Mouse (Mus musculus): ENCODE data around the gene Tmod4.

Gene Tmod4

DNA sequence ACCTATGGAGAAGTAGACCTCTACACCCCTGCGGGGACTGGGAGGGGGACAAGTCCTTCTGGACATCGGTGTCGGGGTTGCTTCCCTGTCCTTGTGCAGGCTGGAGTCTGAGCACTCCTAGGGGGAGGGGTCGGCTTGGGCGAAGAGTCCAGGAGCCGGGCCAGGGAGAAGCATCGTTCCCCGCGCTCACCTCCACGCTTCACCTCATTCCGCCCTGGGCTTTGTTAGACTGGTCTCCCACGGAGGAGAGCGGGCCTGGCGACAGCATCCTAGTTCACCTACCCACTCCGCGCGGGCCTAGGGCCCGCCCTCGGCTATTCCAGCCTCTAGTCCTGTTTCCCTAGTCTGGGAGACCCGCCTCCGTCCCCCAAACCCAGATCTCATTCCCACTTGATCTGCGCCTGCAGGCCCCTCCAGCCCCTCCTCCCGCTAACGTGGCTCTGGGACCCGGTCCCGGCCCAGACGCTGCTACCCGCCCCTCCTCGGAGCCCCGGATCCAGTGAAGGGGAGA, 36.8 kb downstream of the Tmod4 start:
- TF ChIP-seq GATA4 (IDR thresholded peaks at IDR 0.05; ENCODE audit: insufficient replicate concordance, low read length) = no peak

GRCm38 (mm10) chr3:95161618-95162344, 37.5 kb downstream of the Tmod4 start:
- TF ChIP-seq GATA4 (IDR thresholded peaks at IDR 0.05; ENCODE audit: insufficient replicate concordance, low read length) = no peak

DNA sequence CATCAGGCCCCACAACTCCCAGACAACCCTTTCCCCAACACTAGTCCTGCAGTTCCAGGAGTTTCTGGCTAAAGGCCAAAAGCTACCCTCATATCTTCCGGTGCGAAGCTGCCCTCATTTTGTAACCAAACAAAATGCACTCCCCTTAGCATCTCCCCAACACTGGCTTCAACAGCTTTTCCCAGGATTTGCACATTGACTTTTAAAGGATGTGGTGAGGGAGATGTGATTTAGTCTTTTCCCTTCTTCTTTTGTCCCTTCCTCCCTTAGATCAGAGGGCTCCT, 38.0 kb downstream of the Tmod4 start:
- TF ChIP-seq GATA4 (IDR thresholded peaks at IDR 0.05; ENCODE audit: insufficient replicate concordance, low read length) = no peak

DNA sequence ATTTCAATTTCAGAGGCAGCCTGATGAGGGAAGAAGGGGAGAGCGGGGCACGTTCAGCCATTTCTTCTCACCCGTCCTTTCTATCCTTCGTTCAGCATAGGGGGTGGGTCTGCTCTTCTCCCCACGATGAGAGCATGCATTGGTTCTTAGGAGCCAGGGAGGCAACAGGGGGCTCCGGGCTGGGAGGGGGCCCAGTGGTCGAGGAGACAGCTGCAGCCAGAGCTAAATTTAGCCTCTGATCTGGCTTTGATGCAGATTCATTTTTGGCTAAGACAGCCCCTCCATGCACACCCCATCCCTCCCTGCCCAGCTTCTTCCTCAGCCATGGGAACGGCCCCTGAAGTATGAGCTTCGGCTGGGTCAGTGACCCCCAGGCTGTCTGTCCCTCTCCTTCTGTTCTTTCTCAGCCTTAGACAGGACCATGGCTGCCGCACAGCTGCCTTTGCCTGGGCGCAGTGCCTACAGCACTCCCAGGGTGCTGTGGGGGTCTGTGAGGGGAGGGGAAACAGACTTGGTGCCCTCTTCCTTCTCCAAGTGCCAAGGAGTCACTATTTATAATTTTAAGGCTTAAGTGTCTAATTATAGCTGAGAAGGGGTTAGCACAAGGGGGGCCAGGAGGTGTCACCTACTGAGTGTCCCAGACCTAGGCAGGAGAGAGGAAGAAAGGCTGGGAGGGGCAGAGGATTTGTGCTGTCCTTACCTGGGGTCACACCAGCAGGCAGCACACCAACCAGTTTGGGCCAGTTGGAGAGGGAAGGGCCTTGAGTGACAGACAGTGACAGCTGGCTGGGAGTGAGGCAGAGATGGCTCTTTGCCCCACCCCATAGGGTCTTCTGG, 39.4 kb downstream of the Tmod4 start:
- no peak for TF ChIP-seq GATA4 (IDR thresholded peaks at IDR 0.05; ENCODE audit: insufficient replicate concordance, low read length)

DNA sequence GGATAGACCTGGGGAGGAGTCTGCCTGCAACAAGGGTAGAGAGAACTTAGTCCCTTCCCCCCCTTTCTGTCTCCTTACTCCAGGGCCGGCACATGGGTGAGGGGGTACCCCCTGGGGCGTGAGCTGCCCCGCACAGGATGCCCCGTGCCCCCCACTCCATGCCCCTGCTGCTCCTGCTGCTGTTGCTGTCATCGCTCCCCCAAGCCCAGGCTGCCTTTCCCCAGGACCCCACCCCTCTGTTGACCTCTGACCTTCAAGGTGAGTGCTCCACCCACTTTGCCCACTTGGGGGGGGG, 39.9 kb downstream of the Tmod4 start:
- TF ChIP-seq GATA4 (IDR thresholded peaks at IDR 0.05; ENCODE audit: insufficient replicate concordance, low read length) = no peak

GRCm38 (mm10) chr3:95164840-95165239, 40.6 kb downstream of the Tmod4 start:
- no peak for TF ChIP-seq GATA4 (IDR thresholded peaks at IDR 0.05; ENCODE audit: insufficient replicate concordance, low read length)

DNA sequence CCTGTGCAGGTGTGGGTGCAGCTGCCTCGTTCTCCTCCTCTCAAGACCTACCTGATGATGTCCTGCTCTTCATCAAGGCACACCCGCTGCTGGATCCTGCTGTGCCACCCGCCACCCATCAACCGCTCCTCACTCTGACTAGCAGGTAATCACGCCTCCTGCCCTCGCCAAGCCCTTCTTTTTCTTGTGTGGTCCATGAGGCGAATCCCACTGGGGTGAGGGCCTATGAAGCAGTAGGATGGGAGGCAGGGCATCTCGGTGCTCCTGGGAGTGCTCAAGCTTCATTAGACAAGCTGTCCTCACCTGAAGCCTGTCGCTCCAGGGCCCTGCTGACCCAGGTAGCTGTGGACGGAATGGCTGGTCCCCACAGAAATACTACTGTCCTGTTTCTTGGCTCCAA, 45.7 kb downstream of the Tmod4 start:
- TF ChIP-seq GATA4 (IDR thresholded peaks at IDR 0.05; ENCODE audit: insufficient replicate concordance, low read length) = no peak

DNA sequence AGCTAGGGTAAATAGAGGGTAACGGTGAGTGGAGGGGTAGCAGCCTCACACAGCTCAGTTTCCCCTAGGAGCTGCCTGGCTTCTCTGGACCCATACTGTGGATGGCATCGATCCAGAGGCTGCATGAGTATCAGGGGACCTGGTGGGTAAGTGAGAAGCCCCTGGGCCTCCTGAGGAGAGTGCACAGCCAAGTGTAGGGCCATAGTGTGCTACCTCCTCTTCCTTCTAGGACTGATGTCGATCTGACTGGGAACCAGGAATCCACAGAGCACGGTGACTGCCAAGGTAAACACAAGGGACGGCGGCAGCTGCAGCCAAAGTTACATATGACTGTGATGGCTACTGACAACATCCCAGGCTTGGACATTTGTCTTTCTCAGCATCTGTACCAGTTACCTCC, 46.8 kb downstream of the Tmod4 start:
- TF ChIP-seq GATA4 (IDR thresholded peaks at IDR 0.05; ENCODE audit: insufficient replicate concordance, low read length) = no peak

GRCm38 (mm10) chr3:95172526-95173255, 48.4 kb downstream of the Tmod4 start:
- no peak for TF ChIP-seq GATA4 (IDR thresholded peaks at IDR 0.05; ENCODE audit: insufficient replicate concordance, low read length)

- TF ChIP-seq GATA4 (IDR thresholded peaks at IDR 0.05; ENCODE audit: insufficient replicate concordance, low read length) = no peak
Observed at GRCm38 (mm10) chr3:95173256-95173949, 49.1 kb downstream of the Tmod4 start.

DNA sequence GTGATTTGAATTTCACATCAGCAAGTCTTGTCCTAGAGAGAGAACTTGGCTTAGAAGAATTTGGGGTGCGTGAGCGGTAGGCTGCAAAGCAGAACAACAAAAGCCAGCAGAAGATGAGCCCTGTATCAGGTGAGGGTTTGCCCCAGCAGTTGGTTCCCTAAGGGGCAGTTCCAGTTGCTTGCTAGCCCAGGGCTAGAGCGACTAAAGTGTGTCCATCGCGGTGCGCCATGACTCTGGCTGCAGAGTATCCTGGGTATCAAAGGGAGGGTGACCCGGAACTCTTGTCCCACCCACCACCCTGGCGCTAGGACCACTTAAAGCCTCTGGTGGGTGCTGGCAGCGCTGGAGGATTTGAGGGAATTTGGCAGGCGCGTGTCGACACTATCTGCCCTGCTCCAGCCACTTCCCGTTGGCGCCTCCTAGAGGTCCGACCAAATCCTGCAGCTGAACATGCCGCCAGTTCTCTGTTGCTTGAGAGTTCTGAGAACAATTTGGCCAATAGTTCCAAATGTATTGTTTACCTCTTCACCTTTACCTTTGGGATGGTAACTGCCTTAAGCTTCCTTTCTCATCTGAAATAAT, 49.8 kb downstream of the Tmod4 start:
- TF ChIP-seq GATA4 (IDR thresholded peaks at IDR 0.05; ENCODE audit: insufficient replicate concordance, low read length) = peak; percentile 63; the same call in 1 of the 2 replicates

DNA sequence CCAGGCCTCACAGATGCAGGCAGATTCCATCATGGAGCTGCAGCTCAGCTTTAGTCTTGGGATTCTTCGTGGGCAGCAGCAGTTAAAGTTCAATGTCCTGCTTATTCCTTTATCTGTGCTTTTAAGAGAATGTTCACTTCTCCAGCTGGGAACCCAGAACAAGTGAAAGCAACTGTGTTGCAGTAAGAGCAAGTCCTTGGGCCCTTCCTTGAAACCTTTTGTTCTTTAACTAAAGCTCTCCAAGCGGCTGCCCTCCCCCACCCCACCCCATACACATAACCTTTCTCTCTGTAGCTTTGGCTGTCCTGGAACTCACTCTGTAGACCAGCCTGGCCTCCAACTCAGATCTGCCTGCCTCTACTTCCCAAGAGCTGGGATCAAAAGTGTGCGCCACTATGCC, 52.2 kb downstream of the Tmod4 start:
- TF ChIP-seq GATA4 (IDR thresholded peaks at IDR 0.05; ENCODE audit: insufficient replicate concordance, low read length) = no peak

DNA sequence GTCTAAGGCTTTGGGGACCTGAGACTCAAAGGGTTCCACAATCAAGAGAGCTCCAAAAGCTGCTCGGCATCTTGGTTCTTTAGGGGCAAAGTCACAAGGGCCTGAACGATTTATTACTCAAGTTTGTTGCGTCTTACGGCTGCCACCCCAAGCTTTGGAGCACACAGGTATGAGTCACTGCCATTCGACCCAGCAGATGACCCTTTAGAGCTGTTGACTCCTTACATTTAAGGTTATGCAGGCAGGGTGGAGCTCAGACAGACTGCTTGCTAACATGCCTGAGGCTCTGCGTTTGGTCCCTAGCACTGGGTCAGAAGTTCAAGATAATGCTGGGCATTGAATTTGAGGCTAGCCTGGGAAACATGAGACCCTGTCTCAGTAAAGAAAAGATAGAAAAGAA, 53.3 kb downstream of the Tmod4 start:
- no peak for TF ChIP-seq GATA4 (IDR thresholded peaks at IDR 0.05; ENCODE audit: insufficient replicate concordance, low read length)

Data from liver, adult (tissue).